Mouse (Mus musculus) cerebellum, adult 18-20 months (tissue): ENCODE data around the gene Gm3033.
"Not testable (repeated sequence)": the region's sequence is repeated elsewhere in the genome, so short reads cannot be mapped to it uniquely, and the experiment has no call there.

ENCODE experiments used
- DNase-seq, 2 experiments: peaks; one replicate each; pipeline ENCODE4 v3.0.0; 2021

Gene Gm3033

DNA sequence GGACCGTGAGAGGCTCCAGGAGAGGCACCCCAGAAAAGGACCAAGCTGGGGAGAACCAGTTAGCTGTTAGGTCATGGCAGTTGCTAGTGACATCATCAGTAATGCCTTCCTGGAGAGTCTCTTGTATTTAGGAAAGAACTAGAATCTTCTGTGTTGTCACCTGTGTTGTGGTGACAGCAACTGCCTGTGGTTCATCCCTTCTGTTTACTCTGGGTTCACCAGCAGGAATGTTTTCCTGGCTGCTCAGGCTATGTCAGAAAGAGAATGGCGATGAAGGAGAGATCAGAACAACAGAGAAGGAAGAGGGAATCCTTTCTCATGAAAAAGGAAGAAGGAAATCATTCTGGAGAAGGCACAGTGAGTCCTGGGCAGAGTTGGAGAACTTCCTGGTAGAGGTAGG, at the start of gene Gm3033:
Gene Gm3033, plus strand, starts transcription at position 301 of the 400 bp plus-strand sequence.
- not testable (repeated sequence) for DNase-seq

DNA sequence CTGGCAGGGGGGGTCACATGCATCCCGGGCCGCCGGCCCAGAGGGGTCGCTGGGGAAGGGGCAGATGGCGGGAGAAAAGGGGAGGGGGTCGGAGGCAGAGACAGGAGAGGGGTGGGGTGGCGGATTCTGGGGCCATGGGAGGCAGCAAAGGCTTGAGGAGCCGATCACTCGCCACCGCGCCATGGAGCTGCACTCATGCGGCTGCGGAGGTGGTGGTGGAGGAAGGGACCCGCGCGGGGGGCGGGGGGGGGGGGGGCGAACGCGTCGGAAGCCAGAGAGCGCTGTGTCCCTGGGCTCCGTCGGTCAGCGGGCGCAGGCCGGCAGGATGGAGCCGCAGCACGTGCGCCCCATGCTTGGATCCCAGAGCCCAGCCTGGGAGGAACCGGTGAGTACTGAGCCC, 36.3 kb upstream of the Gm3033 start, which contains the start of gene Gm3002:
Gene Gm3002, plus strand, starts transcription at position 301 of the 400 bp plus-strand sequence.
- not testable (repeated sequence) for DNase-seq

DNA sequence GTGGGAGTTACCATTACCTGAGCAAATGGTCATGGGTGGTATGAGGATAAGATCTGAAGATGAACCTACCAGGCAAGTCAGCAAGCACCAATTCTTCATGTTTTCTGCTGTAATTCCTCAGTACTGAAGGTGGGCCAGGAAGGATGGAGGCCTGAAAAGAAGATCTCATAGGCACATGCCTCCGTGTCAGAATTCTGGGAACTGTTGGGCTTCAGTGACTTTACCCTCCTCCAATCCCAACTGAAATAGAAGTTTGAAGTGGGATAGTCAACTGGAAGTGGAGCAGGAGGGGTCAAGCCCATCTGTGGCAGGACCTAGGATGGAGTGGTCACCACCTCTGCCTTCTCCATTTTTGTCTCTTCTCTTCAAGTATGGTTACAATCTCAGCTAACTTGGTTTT, 37.8 kb downstream of the Gm3033 start, which contains the start of gene Gm2916:
Gene Gm2916, plus strand, starts transcription at position 301 of the 400 bp plus-strand sequence.
- DNase-seq, result not testable (repeated sequence)
